Mouse (Mus musculus) midbrain, embryonic 15.5 days (tissue): ENCODE measurements around the gene Lrrc4c. TPM values are rescaled to one million over a fixed set of nuclear protein-coding genes. Genes with fewer than 3 reads are reported as not detected.

Experiments used
- ATAC-seq: fragments of 200-750 bp; cut with Nextera tagmentation; replicated peaks from 2 replicates; pipeline ENCODE4 v1.8.0; 2017; ENCODE audit warnings: moderate TSS enrichment
- H3K27ac ChIP-seq: fragments of 300-500 bp; sonication (generic); 2 replicates; pipeline ENCODE4 v1.5.1; 2015; ENCODE audit warnings: mild to moderate bottlenecking, inconsistent platforms
- H3K27me3 ChIP-seq: fragments of 300-500 bp; sonication (generic); replicated peaks from 2 replicates; pipeline ENCODE4 v1.6.1; 2015; ENCODE audit warnings: inconsistent platforms
- H3K36me3 ChIP-seq: fragments of 300-500 bp; sonication (generic); replicated peaks from 2 replicates; pipeline ENCODE4 v1.6.1; 2015; ENCODE audit warnings: inconsistent platforms
- H3K4me1 ChIP-seq: fragments of 300-500 bp; sonication (generic); 2 replicates; pipeline ENCODE4 v1.6.1; 2015; ENCODE audit warnings: inconsistent platforms
- H3K4me2 ChIP-seq: fragments of 300-500 bp; sonication (generic); 2 replicates; pipeline ENCODE4 v1.6.1; 2015; ENCODE audit warnings: inconsistent platforms, mild to moderate bottlenecking, moderate library complexity
- H3K4me3 ChIP-seq: fragments of 300-500 bp; sonication (generic); 2 replicates; pipeline ENCODE4 v1.5.1; 2015; ENCODE audit warnings: mild to moderate bottlenecking, inconsistent platforms
- H3K9ac ChIP-seq: fragments of 300-500 bp; sonication (generic); 2 replicates; pipeline ENCODE4 v1.6.1; 2015; ENCODE audit warnings: mild to moderate bottlenecking, inconsistent platforms
- H3K9me3 ChIP-seq: fragments of 300-500 bp; sonication (generic); 2 replicates; pipeline ENCODE4 v1.6.1; 2016; ENCODE audit warnings: inconsistent platforms
- WGBS: fragments of 180-500 bp; shearing (Covaris S2); methylation state at CpG from one replicate; pipeline ENCODE4 v1.1.7; 2015; ENCODE audit warnings: mixed read lengths; 5-methylcytosine and 5-hydroxymethylcytosine counted together
- polyA plus RNA-seq: library from polyadenylated mRNA; unstranded; fragments of >200 nt; fragmentation: Nextera tagmentation; extraction: Ambion mirVana; gene quantifications from 2 replicates; pipeline ENCODE4 v1.2.1, GENCODE M21; 2015

Gene Lrrc4c
- polyA plus RNA-seq, 1 experiment from 2014 or later, result 37.7 TPM

- H3K4me3 ChIP-seq, result no peak overlapping the region
- H3K27ac ChIP-seq, result no peak overlapping the region
- H3K4me2 ChIP-seq, result no peak overlapping the region
- H3K4me1 ChIP-seq, result no peaks in the 10 kb centered on the region
- ATAC-seq, result peak; percentile 71; the same call in 1 of the 2 replicates
- 95% methylated on average over 1 of the region's 1 CpGs for WGBS
- H3K9me3 ChIP-seq, result no peaks in the 10 kb centered on the region
- H3K9ac ChIP-seq, result no peak overlapping the region
- H3K27me3 ChIP-seq, result no peaks in the 10 kb centered on the region
- H3K36me3 ChIP-seq, result no peaks in the 10 kb centered on the region
Observed at GRCm38 (mm10) chr2:96401186-96401811, 83.3 kb downstream of the Lrrc4c start.

- ATAC-seq, result no peak
- 62% methylated on average over 2 of the region's 2 CpGs for WGBS
- no peak overlapping the region for H3K9ac ChIP-seq
- no peaks in the 10 kb centered on the region for H3K27me3 ChIP-seq
- no peak overlapping the region for H3K4me2 ChIP-seq
- H3K9me3 ChIP-seq, result no peaks in the 10 kb centered on the region
- no peaks in the 10 kb centered on the region for H3K36me3 ChIP-seq
- no peak overlapping the region for H3K4me3 ChIP-seq
- H3K27ac ChIP-seq, result no peak overlapping the region
- H3K4me1 ChIP-seq, result no peaks in the 10 kb centered on the region
Observed at GRCm38 (mm10) chr2:96402514-96402913, 84.5 kb downstream of the Lrrc4c start.

GRCm38 (mm10) chr2:96406856-96407255 is 88.9 kb downstream of the Lrrc4c start:
- Histone ChIP-seq H3K4me1 (no peaks in the 10 kb centered on the region), H3K27ac (no peak overlapping the region), H3K9ac (no peak overlapping the region), H3K4me3 (no peak overlapping the region), H3K9me3 (no peaks in the 10 kb centered on the region), H3K4me2 (no peak overlapping the region), H3K27me3 (no peaks in the 10 kb centered on the region), H3K36me3 (no peaks in the 10 kb centered on the region)
- WGBS, result 90% methylated on average over 8 of the region's 8 CpGs
- no peak for ATAC-seq

GRCm38 (mm10) chr2:96411182-96411581 is 93.2 kb downstream of the Lrrc4c start:
- Histone ChIP-seq H3K4me1 (no peaks in the 10 kb centered on the region), H3K9me3 (no peaks in the 10 kb centered on the region), H3K4me3 (no peak overlapping the region), H3K9ac (no peak overlapping the region), H3K36me3 (no peaks in the 10 kb centered on the region), H3K27ac (no peak overlapping the region), H3K4me2 (no peak overlapping the region), H3K27me3 (no peaks in the 10 kb centered on the region)
- no peak for ATAC-seq
- WGBS, result 96% methylated on average over 1 of the region's 1 CpGs

- H3K9ac ChIP-seq, result no peak overlapping the region
- no peaks in the 10 kb centered on the region for H3K27me3 ChIP-seq
- H3K4me2 ChIP-seq, result no peak overlapping the region
- no peaks in the 10 kb centered on the region for H3K9me3 ChIP-seq
- no peak overlapping the region for H3K4me3 ChIP-seq
- no peak for ATAC-seq
- no peak overlapping the region for H3K27ac ChIP-seq
- no peaks in the 10 kb centered on the region for H3K4me1 ChIP-seq
- no peaks in the 10 kb centered on the region for H3K36me3 ChIP-seq
Observed at GRCm38 (mm10) chr2:96461566-96461965, 143.6 kb downstream of the Lrrc4c start.

GRCm38 (mm10) chr2:96475674-96476073 is 157.7 kb downstream of the Lrrc4c start:
- ATAC-seq, result peak; percentile 69
- no peaks in the 10 kb centered on the region for H3K27me3 ChIP-seq
- 25% methylated on average over 6 of the region's 6 CpGs for WGBS
- H3K4me3 ChIP-seq, result no peak overlapping the region
- H3K27ac ChIP-seq, result no peak overlapping the region
- no peak overlapping the region for H3K4me2 ChIP-seq
- 0 out of 2 replicates have a peak, but pooled peaks cover 2% of the 10 kb centered on the region for H3K4me1 ChIP-seq
- H3K9ac ChIP-seq, result no peak overlapping the region
- H3K9me3 ChIP-seq, result no peaks in the 10 kb centered on the region
- no peaks in the 10 kb centered on the region for H3K36me3 ChIP-seq

GRCm38 (mm10) chr2:96499116-96499882 is 181.3 kb downstream of the Lrrc4c start:
- H3K27ac ChIP-seq, result no peak overlapping the region
- no peaks in the 10 kb centered on the region for H3K36me3 ChIP-seq
- no peaks in the 10 kb centered on the region for H3K27me3 ChIP-seq
- no peak overlapping the region for H3K4me2 ChIP-seq
- H3K4me1 ChIP-seq, result no peaks in the 10 kb centered on the region
- WGBS, result 53% methylated on average over 3 of the region's 3 CpGs
- H3K9ac ChIP-seq, result no peak overlapping the region
- no peak for ATAC-seq
- no peaks in the 10 kb centered on the region for H3K9me3 ChIP-seq
- H3K4me3 ChIP-seq, result no peak overlapping the region

GRCm38 (mm10) chr2:96504140-96504539 is 186.2 kb downstream of the Lrrc4c start:
- Histone ChIP-seq H3K9me3 (no peaks in the 10 kb centered on the region), H3K4me1 (no peaks in the 10 kb centered on the region), H3K4me3 (no peak overlapping the region), H3K9ac (no peak overlapping the region), H3K4me2 (no peak overlapping the region), H3K36me3 (no peaks in the 10 kb centered on the region), H3K27ac (no peak overlapping the region), H3K27me3 (no peaks in the 10 kb centered on the region)
- ATAC-seq, result 0 out of 2 replicates have a peak, but pooled peaks have one; percentile 48
- WGBS, result 61% methylated on average over 6 of the region's 6 CpGs

GRCm38 (mm10) chr2:96505641-96506040 is 187.7 kb downstream of the Lrrc4c start:
- no peak overlapping the region for H3K27ac ChIP-seq
- H3K4me1 ChIP-seq, result no peaks in the 10 kb centered on the region
- no peak overlapping the region for H3K9ac ChIP-seq
- 79% methylated on average over 1 of the region's 1 CpGs for WGBS
- H3K36me3 ChIP-seq, result no peaks in the 10 kb centered on the region
- no peaks in the 10 kb centered on the region for H3K27me3 ChIP-seq
- H3K4me2 ChIP-seq, result no peak overlapping the region
- H3K4me3 ChIP-seq, result no peak overlapping the region
- no peak for ATAC-seq
- H3K9me3 ChIP-seq, result no peaks in the 10 kb centered on the region

- Histone ChIP-seq H3K27ac (no peak overlapping the region), H3K9ac (no peak overlapping the region), H3K27me3 (no peaks in the 10 kb centered on the region), H3K4me3 (no peak overlapping the region), H3K4me1 (no peaks in the 10 kb centered on the region), H3K36me3 (no peaks in the 10 kb centered on the region), H3K4me2 (no peak overlapping the region), H3K9me3 (no peaks in the 10 kb centered on the region)
- no peak for ATAC-seq
- 55% methylated on average over 1 of the region's 1 CpGs for WGBS
Observed at GRCm38 (mm10) chr2:96508991-96509390, 191.0 kb downstream of the Lrrc4c start.

- WGBS, result 81% methylated on average over 3 of the region's 3 CpGs
- no peak overlapping the region for H3K9ac ChIP-seq
- no peaks in the 10 kb centered on the region for H3K27me3 ChIP-seq
- no peak overlapping the region for H3K4me3 ChIP-seq
- H3K27ac ChIP-seq, result no peak overlapping the region
- H3K36me3 ChIP-seq, result no peaks in the 10 kb centered on the region
- no peaks in the 10 kb centered on the region for H3K4me1 ChIP-seq
- no peak for ATAC-seq
- no peak overlapping the region for H3K4me2 ChIP-seq
- no peaks in the 10 kb centered on the region for H3K9me3 ChIP-seq
Observed at GRCm38 (mm10) chr2:96537469-96537868, 219.5 kb downstream of the Lrrc4c start.

GRCm38 (mm10) chr2:96547171-96547570 is 229.2 kb downstream of the Lrrc4c start:
- Histone ChIP-seq H3K36me3 (no peaks in the 10 kb centered on the region), H3K27me3 (no peaks in the 10 kb centered on the region), H3K4me3 (no peak overlapping the region), H3K9me3 (no peaks in the 10 kb centered on the region), H3K4me1 (no peaks in the 10 kb centered on the region), H3K4me2 (no peak overlapping the region), H3K9ac (no peak overlapping the region), H3K27ac (no peak overlapping the region)
- 75% methylated on average over 1 of the region's 1 CpGs for WGBS
- no peak for ATAC-seq

GRCm38 (mm10) chr2:96573755-96574154 is 255.8 kb downstream of the Lrrc4c start:
- no peak for ATAC-seq
- 87% methylated on average over 2 of the region's 2 CpGs for WGBS
- Histone ChIP-seq H3K27ac (no peak overlapping the region), H3K9me3 (no peaks in the 10 kb centered on the region), H3K27me3 (no peaks in the 10 kb centered on the region), H3K36me3 (no peaks in the 10 kb centered on the region), H3K4me2 (no peak overlapping the region), H3K4me3 (no peak overlapping the region), H3K9ac (no peak overlapping the region), H3K4me1 (no peaks in the 10 kb centered on the region)
